Mouse (Mus musculus) hindbrain, embryonic 11.5 days (tissue): Measurements from ENCODE around the gene Ube4a. TPM values are rescaled to one million over a fixed set of nuclear protein-coding genes. Genes with fewer than 3 reads are reported as not detected.

Experiments
- ATAC-seq: fragments of 200-750 bp; cut with Nextera tagmentation; 2 replicates; pipeline ENCODE4 v1.8.0; 2017; ENCODE audit warnings: mild to moderate bottlenecking, moderate TSS enrichment, moderate library complexity; ENCODE audit not compliant: low FRiP score
- DNase-seq: peaks from one replicate; pipeline ENCODE4 v3.0.0-alpha.2; 2015; ENCODE audit warnings: low spot score
- H3K27ac ChIP-seq: fragments of 300-500 bp; sonication (generic); 2 replicates; pipeline ENCODE4 v1.5.1; 2014; ENCODE audit warnings: mild to moderate bottlenecking, low read depth, low read length
- H3K27me3 ChIP-seq: fragments of 300-500 bp; sonication (generic); 2 replicates; pipeline ENCODE4 v1.6.1; 2014; ENCODE audit warnings: mild to moderate bottlenecking, low read length, moderate library complexity, mixed read lengths; ENCODE audit not compliant: control insufficient read depth, insufficient read depth
- H3K36me3 ChIP-seq: fragments of 300-500 bp; sonication (generic); 2 replicates; pipeline ENCODE4 v1.6.1; 2014; ENCODE audit warnings: mild to moderate bottlenecking, low read length, moderate library complexity, mixed read lengths; ENCODE audit not compliant: control insufficient read depth, insufficient read depth
- H3K4me1 ChIP-seq: fragments of 300-500 bp; sonication (generic); replicated peaks from 2 replicates; pipeline ENCODE4 v1.6.1; 2014; ENCODE audit warnings: low read length, mixed read lengths; ENCODE audit not compliant: control insufficient read depth, insufficient read depth
- H3K4me2 ChIP-seq: fragments of 300-500 bp; sonication (generic); replicated peaks from 2 replicates; pipeline ENCODE4 v1.6.1; 2014; ENCODE audit warnings: mild to moderate bottlenecking, low read depth, low read length
- H3K4me3 ChIP-seq: fragments of 300-500 bp; sonication (generic); 2 replicates; pipeline ENCODE4 v1.5.1; 2014; ENCODE audit warnings: low read depth, low read length
- H3K9ac ChIP-seq: fragments of 300-500 bp; sonication (generic); 2 replicates; pipeline ENCODE4 v1.6.1; 2014; ENCODE audit warnings: low read depth, low read length
- H3K9me3 ChIP-seq: fragments of 300-500 bp; sonication (generic); 2 replicates; pipeline ENCODE4 v1.6.1; 2016; ENCODE audit warnings: low read length; ENCODE audit not compliant: control insufficient read depth
- WGBS: fragments of 180-500 bp; shearing (Covaris S2); extraction: QIAGEN DNeasy Blood & Tissue Kit; methylation state at CpG from one replicate; pipeline ENCODE4 v1.1.7; 2014; 5-methylcytosine and 5-hydroxymethylcytosine counted together
- polyA plus RNA-seq: library from polyadenylated mRNA; unstranded; fragments of >200 nt; fragmentation: Nextera tagmentation; extraction: Ambion mirVana; gene quantifications from 2 replicates; pipeline ENCODE4 v1.2.1, GENCODE M21; 2014

The Ube4a gene
- polyA plus RNA-seq, 1 experiment from 2014 or later, result 47.3 TPM

DNA sequence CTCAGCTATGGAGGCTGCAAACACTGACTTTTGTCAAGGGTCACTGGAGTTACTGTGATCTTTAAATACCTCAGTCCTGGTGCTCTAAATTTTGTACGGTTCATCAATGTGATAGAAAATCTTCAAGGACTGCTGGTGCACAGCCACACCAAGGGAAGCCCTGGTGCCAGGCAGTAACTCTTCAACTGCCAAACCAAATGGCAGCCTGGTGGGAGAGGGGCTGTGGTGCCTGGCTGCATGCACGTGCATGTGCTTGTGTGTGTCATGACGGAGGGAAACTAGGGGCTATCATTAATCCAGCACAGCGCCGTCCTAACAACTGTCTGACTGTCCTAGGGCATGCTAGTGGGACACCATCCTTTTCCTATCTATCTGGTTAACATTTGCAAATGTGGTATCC, 34.4 kb upstream of the Ube4a start:
- Histone ChIP-seq H3K36me3 (no peaks in the 10 kb centered on the region), H3K9me3 (no peaks in the 10 kb centered on the region), H3K4me3 (no peak overlapping the region), H3K4me1 (no peaks in the 10 kb centered on the region), H3K4me2 (no peak overlapping the region), H3K27me3 (no peaks in the 10 kb centered on the region), H3K27ac (no peak overlapping the region), H3K9ac (no peak overlapping the region)
- WGBS, result 75% methylated on average over 5 of the region's 5 CpGs
- ATAC-seq, result no peak
- no peak for DNase-seq

DNA sequence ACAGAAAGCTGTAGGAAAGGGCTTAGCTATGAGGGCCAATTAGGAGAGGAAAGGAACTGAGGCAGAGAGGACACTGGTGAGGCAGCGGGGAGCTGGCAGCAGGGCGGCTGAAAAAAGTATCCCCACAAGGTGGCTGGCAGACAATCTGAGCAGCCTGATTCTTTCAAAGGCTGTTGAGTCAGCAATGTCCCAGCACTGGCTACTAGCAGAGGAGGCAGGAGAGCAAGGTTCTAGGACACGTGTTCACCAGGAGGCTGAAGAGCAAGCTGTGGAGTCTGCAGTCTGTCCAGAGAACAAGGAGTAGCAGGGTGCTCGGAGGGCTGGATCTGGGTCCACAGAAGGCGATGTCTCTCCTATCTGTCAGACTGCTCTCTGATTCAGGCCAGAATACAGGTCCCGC, 33.8 kb upstream of the Ube4a start:
- 66% methylated on average over 6 of the region's 6 CpGs for WGBS
- ATAC-seq (no peak), DNase-seq (no peak)
- H3K4me1 ChIP-seq, result no peaks in the 10 kb centered on the region
- no peaks in the 10 kb centered on the region for H3K27me3 ChIP-seq
- no peak overlapping the region for H3K4me3 ChIP-seq
- no peak overlapping the region for H3K4me2 ChIP-seq
- no peak overlapping the region for H3K9ac ChIP-seq
- H3K27ac ChIP-seq, result no peak overlapping the region
- no peaks in the 10 kb centered on the region for H3K36me3 ChIP-seq
- no peaks in the 10 kb centered on the region for H3K9me3 ChIP-seq

DNA sequence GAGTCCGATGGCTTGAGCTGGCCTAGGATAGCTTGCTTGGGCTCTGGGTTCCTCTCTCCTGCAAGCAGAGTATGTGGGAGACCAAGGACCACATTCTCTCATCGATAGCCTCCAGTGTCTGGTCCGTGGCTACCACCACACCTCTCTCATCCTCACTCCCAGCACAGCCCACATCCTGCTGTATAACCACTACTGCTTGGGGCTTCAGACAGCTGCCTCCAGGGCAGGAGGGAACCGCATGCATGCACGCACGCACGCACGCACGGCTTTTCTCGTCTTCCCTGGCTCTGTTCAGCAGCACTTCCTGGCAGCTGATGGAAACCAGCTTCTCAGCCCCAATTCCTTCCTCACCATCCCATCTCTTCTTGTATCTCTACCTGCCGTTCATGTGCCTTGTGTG, 32.7 kb upstream of the Ube4a start:
- no peak overlapping the region for H3K9ac ChIP-seq
- no peak overlapping the region for H3K27ac ChIP-seq
- no peak overlapping the region for H3K4me3 ChIP-seq
- no peaks in the 10 kb centered on the region for H3K27me3 ChIP-seq
- DNase-seq, result no peak
- 81% methylated on average over 11 of the region's 11 CpGs for WGBS
- H3K4me1 ChIP-seq, result no peaks in the 10 kb centered on the region
- no peaks in the 10 kb centered on the region for H3K9me3 ChIP-seq
- H3K36me3 ChIP-seq, result no peaks in the 10 kb centered on the region
- no peak for ATAC-seq
- H3K4me2 ChIP-seq, result no peak overlapping the region

DNA sequence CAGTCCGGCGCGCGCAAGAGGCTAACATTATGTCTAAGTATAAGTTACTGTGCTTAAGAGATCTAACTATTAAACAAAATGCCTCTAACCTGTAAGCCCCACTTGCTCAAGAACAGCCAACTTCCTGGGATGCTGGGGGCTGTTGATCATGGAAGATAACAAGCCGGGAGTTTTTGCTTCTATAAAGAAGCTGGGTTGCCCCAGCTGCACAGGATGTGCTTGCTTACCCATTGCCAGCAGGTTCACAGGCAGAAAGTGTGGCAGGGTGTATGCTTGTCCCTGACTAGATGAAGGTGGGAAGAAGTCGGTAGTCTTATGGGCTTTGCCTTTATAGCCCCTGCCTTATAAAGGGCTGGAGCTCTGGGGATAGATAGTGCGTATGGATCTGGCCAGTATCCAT, 31.2 kb upstream of the Ube4a start:
- WGBS, result 90% methylated on average over 7 of the region's 7 CpGs
- Histone ChIP-seq H3K4me1 (no peaks in the 10 kb centered on the region), H3K27me3 (no peaks in the 10 kb centered on the region), H3K9ac (no peak overlapping the region), H3K4me3 (no peak overlapping the region), H3K4me2 (no peak overlapping the region), H3K27ac (no peak overlapping the region), H3K9me3 (no peaks in the 10 kb centered on the region), H3K36me3 (no peaks in the 10 kb centered on the region)
- no peak for ATAC-seq
- no peak for DNase-seq

DNA sequence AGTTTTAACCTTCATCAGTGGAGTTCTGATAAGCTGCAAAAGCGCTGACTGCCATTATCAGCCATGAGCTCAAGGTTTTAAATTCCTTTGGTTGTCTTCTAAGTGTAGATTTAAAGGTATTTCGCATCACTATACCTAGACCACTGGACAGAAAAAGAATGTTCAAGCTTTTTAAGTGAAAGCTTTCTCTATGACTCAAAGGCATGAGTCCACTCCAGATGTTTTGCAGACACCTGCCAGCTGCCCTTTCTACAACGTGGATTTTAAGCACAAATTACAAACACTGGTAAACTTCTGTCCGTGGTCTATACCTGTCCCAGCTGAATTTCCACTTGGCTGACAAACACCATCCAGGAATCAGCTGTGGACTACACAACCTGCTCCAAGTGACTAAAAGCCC, 29.6 kb upstream of the Ube4a start:
- H3K9ac ChIP-seq, result no peak overlapping the region
- no peaks in the 10 kb centered on the region for H3K36me3 ChIP-seq
- no peak overlapping the region for H3K27ac ChIP-seq
- no peak for ATAC-seq
- H3K4me3 ChIP-seq, result no peak overlapping the region
- no peaks in the 10 kb centered on the region for H3K4me1 ChIP-seq
- no peak for DNase-seq
- no peaks in the 10 kb centered on the region for H3K9me3 ChIP-seq
- WGBS, result 82% methylated on average over 4 of the region's 4 CpGs
- H3K4me2 ChIP-seq, result no peak overlapping the region
- H3K27me3 ChIP-seq, result no peaks in the 10 kb centered on the region

DNA sequence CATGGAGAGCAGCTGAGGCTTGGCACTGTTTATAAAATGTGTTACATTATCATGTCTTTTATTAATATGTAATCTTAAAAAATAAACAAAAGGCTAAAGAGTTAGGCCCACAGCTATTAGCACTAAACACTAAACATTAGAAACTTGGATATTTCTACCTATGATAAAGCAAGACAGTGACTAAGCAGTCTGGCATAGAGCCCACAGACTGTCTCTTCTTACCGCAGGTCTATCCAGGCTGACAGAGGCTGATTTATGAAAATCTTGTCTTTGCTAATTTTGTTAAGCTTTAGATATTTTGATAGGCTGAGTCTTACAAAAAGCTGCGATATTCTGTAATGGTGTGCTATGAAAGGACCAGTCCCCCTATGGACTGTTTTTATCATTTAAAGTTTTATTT, 27.9 kb upstream of the Ube4a start:
- H3K36me3 ChIP-seq, result no peaks in the 10 kb centered on the region
- H3K27me3 ChIP-seq, result no peaks in the 10 kb centered on the region
- no peak overlapping the region for H3K4me3 ChIP-seq
- DNase-seq, result no peak
- H3K4me2 ChIP-seq, result no peak overlapping the region
- no peak for ATAC-seq
- H3K9ac ChIP-seq, result no peak overlapping the region
- WGBS, result 89% methylated on average over 2 of the region's 2 CpGs
- H3K9me3 ChIP-seq, result no peaks in the 10 kb centered on the region
- H3K27ac ChIP-seq, result no peak overlapping the region
- no peaks in the 10 kb centered on the region for H3K4me1 ChIP-seq

DNA sequence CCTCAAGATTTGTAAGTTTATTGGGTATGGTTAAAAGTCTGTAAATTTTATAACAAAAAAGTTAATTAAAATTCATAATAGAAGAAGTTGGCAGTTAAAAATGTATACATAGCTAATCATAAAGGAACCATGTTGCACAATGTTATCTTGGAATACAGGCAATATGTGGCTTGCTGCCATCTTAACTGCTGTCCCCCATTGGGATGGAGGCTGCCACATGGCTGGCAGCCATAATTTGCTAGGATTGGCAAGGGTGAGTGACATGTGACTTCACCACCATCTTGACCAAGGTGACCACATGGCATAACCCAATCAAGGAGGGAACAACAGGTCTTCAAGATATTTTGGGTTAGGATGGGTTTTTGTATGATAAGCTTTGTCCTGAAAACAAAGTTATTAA, 26.9 kb upstream of the Ube4a start:
- DNase-seq, result no peak
- Histone ChIP-seq H3K4me1 (no peaks in the 10 kb centered on the region), H3K27ac (no peak overlapping the region), H3K9ac (no peak overlapping the region), H3K9me3 (no peaks in the 10 kb centered on the region), H3K27me3 (no peaks in the 10 kb centered on the region), H3K36me3 (no peaks in the 10 kb centered on the region), H3K4me2 (no peak overlapping the region), H3K4me3 (no peak overlapping the region)
- no peak for ATAC-seq

DNA sequence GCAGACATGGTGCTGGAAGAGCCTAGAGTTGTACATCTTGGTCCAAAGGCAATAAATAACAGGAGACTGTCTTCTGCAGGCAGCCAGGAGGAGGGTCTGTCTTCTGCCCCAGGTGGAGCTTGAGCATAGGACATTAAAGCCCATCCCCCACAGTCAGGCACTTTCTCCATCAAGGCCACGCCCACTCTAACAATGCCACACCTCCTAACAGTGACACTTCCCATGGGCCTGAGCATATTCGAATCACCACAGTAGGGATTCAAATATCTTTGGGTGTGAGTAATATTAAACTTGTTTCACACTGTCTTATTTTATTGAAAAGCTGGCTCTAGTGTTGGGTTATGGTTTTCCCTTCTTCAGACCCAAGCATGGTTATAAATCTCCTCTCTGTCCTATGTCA, 26.4 kb upstream of the Ube4a start:
- no peak overlapping the region for H3K9ac ChIP-seq
- H3K4me3 ChIP-seq, result no peak overlapping the region
- H3K27ac ChIP-seq, result no peak overlapping the region
- H3K4me2 ChIP-seq, result no peak overlapping the region
- no peaks in the 10 kb centered on the region for H3K4me1 ChIP-seq
- no peaks in the 10 kb centered on the region for H3K27me3 ChIP-seq
- H3K36me3 ChIP-seq, result no peaks in the 10 kb centered on the region
- no peak for DNase-seq
- H3K9me3 ChIP-seq, result no peaks in the 10 kb centered on the region
- WGBS, result 82% methylated on average over 2 of the region's 2 CpGs
- no peak for ATAC-seq

DNA sequence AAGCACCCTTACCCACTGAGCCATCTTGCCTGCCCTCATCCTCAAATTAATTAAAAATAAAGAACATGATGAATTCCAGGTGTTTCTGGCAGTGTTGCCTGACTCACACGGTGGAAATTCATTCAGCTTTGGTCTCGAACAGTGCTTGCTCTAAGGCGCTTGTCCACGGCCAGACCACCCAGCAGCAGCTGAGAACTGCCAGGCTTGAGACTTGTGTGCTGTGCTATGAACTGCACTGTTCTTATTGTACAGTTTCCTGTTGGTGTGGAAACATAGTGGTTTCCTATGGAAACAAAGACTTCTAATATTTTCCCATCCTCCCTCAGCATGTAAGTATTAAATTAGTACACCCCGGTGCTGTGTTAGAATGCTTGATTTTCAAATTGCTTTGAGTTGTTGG, 21.6 kb upstream of the Ube4a start:
- H3K36me3 ChIP-seq, result no peaks in the 10 kb centered on the region
- H3K27me3 ChIP-seq, result no peaks in the 10 kb centered on the region
- H3K4me1 ChIP-seq, result no peaks in the 10 kb centered on the region
- H3K4me3 ChIP-seq, result no peak overlapping the region
- H3K27ac ChIP-seq, result no peak overlapping the region
- WGBS, result 79% methylated on average over 5 of the region's 5 CpGs
- H3K9ac ChIP-seq, result no peak overlapping the region
- H3K9me3 ChIP-seq, result no peaks in the 10 kb centered on the region
- H3K4me2 ChIP-seq, result no peak overlapping the region
- DNase-seq (no peak), ATAC-seq (no peak)
